In genomic region chr4:116411401-116411800, GRCm38 (mm10) we compare ENCODE assay signal across 20 mouse cellular contexts. TPM values are rescaled to one million over a fixed set of nuclear protein-coding genes. Genes with fewer than 3 reads are reported as not detected.
A peak's percentile ranks its signal among the peaks of the same experiment; 100 is the strongest.
DNase-seq lines count a peak whose midpoint lies in the region; ATAC-seq and TF ChIP-seq lines count a peak whose summit lies in the region.
"Had no signal": no experiment of that assay in that cellular context is flagged by ENCODE, and none has a peak within 500 bp of the region (broad histone marks: within the 10 kb centered on the region; RNA-seq: fewer than 3 reads in every experiment).

No protein-coding gene starts in this region.

- no peak overlapping the region for H3K27ac ChIP-seq in intestine, embryonic 14.5 days (ENCODE audit: low read depth)
- H3K27ac ChIP-seq in intestine, embryonic 16.5 days (ENCODE audit: low read length), result no peak overlapping the region
- H3K27ac ChIP-seq in kidney, embryonic 16.5 days (ENCODE audit: low read length), result peak overlapping the region; percentile 38; the same call in 1 of the 2 replicates
- peak overlapping the region; percentile 15; the same call in 1 of the 2 replicates for H3K27ac ChIP-seq in embryonic fibroblast, embryonic 13.5 days (ENCODE audit: insufficient read depth, low read length)
- no peak overlapping the region for H3K27ac ChIP-seq in hindbrain, embryonic 16.5 days (ENCODE audit: low read depth, low read length)
- H3K27ac ChIP-seq: embryonic facial prominence, embryonic 13.5 days; forebrain, embryonic 10.5 days; hindbrain, embryonic 10.5 days; hindbrain, embryonic 14.5 days had no signal

- DNase-seq in intestine, embryonic 14.5 days (ENCODE audit: low spot score), result no peak
- no peak for DNase-seq in kidney, postnatal 25 days
- peak; percentile 57 for DNase-seq in Muller cell, postnatal 12 days (ENCODE audit: inconsistent ontology term)
- DNase-seq: adrenal gland, postnatal 10 days; cerebellum, adult 11-12 months; cerebellum, adult 9-10 months; cerebellum, postnatal 25 days; gastrocnemius, adult 2 months; gastrocnemius, postnatal 25 days had no signal

- ATAC-seq in intestine, embryonic 14.5 days (replicated peaks; ENCODE audit: low FRiP score, low TSS enrichment, low read depth), result 0 out of 2 replicates have a peak, but pooled peaks have one; percentile 19
- no peak for ATAC-seq in intestine, embryonic 16.5 days
- ATAC-seq in kidney, embryonic 16.5 days (ENCODE audit: low FRiP score, low TSS enrichment), result peak; percentile 83
- no peak for ATAC-seq in hindbrain, embryonic 16.5 days
- ATAC-seq: forebrain, embryonic 14.5 days had no signal

- no peak overlapping the region for H3K4me3 ChIP-seq in intestine, embryonic 14.5 days (ENCODE audit: low read depth, low read length)
- H3K4me3 ChIP-seq in intestine, embryonic 16.5 days (ENCODE audit: low read length), result no peak overlapping the region
- no peak overlapping the region for H3K4me3 ChIP-seq in kidney, embryonic 16.5 days (ENCODE audit: low read length)
- no peak overlapping the region for H3K4me3 ChIP-seq in embryonic fibroblast, embryonic 13.5 days (ENCODE audit: insufficient read depth, low read length)
- no peak overlapping the region for H3K4me3 ChIP-seq in hindbrain, embryonic 16.5 days (ENCODE audit: low read length)
- H3K4me3 ChIP-seq: embryonic facial prominence, embryonic 13.5 days; erythroblast, embryonic 14.5 days; forebrain, embryonic 10.5 days; gastrocnemius, adult 2 months; heart, embryonic 12.5 days; hindbrain, embryonic 10.5 days had no signal

- no peaks in the 10 kb centered on the region for H3K9me3 ChIP-seq in intestine, embryonic 14.5 days (ENCODE audit: control insufficient read depth, low read length)
- no peaks in the 10 kb centered on the region for H3K9me3 ChIP-seq in intestine, embryonic 16.5 days (ENCODE audit: control insufficient read depth, low read length)
- H3K9me3 ChIP-seq in kidney, embryonic 16.5 days (ENCODE audit: low read length), result no peaks in the 10 kb centered on the region
- H3K9me3 ChIP-seq in hindbrain, embryonic 16.5 days (ENCODE audit: control insufficient read depth, low read length), result no peaks in the 10 kb centered on the region
- H3K9me3 ChIP-seq: embryonic facial prominence, embryonic 13.5 days; forebrain, embryonic 10.5 days; heart, embryonic 12.5 days; hindbrain, embryonic 10.5 days had no signal

- no peaks in the 10 kb centered on the region; the same call in 1 of the 2 replicates for H3K4me1 ChIP-seq in intestine, embryonic 14.5 days (replicated peaks; ENCODE audit: control insufficient read depth, insufficient read depth, low read length)
- peaks cover 2% of the 10 kb centered on the region for H3K4me1 ChIP-seq in intestine, embryonic 16.5 days (ENCODE audit: control insufficient read depth, insufficient read depth, low read length)
- H3K4me1 ChIP-seq in kidney, embryonic 16.5 days (ENCODE audit: insufficient read depth, low read length), result peaks cover 20% of the 10 kb centered on the region
- peaks cover 9% of the 10 kb centered on the region; the same call in 1 of the 2 replicates for H3K4me1 ChIP-seq in embryonic fibroblast, embryonic 13.5 days (ENCODE audit: control insufficient read depth, insufficient read depth, low read length)
- peaks cover 4% of the 10 kb centered on the region; the same call in 1 of the 2 replicates for H3K4me1 ChIP-seq in hindbrain, embryonic 16.5 days (ENCODE audit: control insufficient read depth, insufficient read depth, low read depth, low read length)

- no peak for TF ChIP-seq CTCF in embryonic fibroblast, embryonic 13.5 days (IDR thresholded peaks at IDR 0.05; ENCODE audit: borderline replicate concordance, insufficient read depth, low read length)

- no peaks in the 10 kb centered on the region for H3K27me3 ChIP-seq in intestine, embryonic 14.5 days (replicated peaks; ENCODE audit: control insufficient read depth, insufficient read depth, low read length)
- H3K27me3 ChIP-seq in intestine, embryonic 16.5 days (replicated peaks; ENCODE audit: control insufficient read depth, insufficient read depth, low read length), result no peaks in the 10 kb centered on the region
- H3K27me3 ChIP-seq in kidney, embryonic 16.5 days (ENCODE audit: insufficient read depth, low read length), result no peaks in the 10 kb centered on the region
- no peaks in the 10 kb centered on the region for H3K27me3 ChIP-seq in hindbrain, embryonic 16.5 days (replicated peaks; ENCODE audit: control insufficient read depth, insufficient read depth, low read length)
- H3K27me3 ChIP-seq: embryonic facial prominence, embryonic 13.5 days; heart, embryonic 12.5 days had no signal

- no peaks in the 10 kb centered on the region for H3K36me3 ChIP-seq in intestine, embryonic 14.5 days (ENCODE audit: control insufficient read depth, insufficient read depth, low read length)
- no peaks in the 10 kb centered on the region for H3K36me3 ChIP-seq in intestine, embryonic 16.5 days (ENCODE audit: control insufficient read depth, insufficient read depth, low read length)
- H3K36me3 ChIP-seq in kidney, embryonic 16.5 days (ENCODE audit: insufficient read depth, low read length), result no peaks in the 10 kb centered on the region
- no peaks in the 10 kb centered on the region for H3K36me3 ChIP-seq in hindbrain, embryonic 16.5 days (ENCODE audit: control insufficient read depth, insufficient read depth, low read length)
- H3K36me3 ChIP-seq: embryonic facial prominence, embryonic 13.5 days; heart, embryonic 12.5 days; hindbrain, embryonic 10.5 days had no signal

- TF ChIP-seq POLR2A in embryonic fibroblast, embryonic 13.5 days (IDR thresholded peaks at IDR 0.05; ENCODE audit: low read depth, low read length), result no peak

- no peak overlapping the region for H3K4me2 ChIP-seq in intestine, embryonic 14.5 days (ENCODE audit: low read length)
- H3K4me2 ChIP-seq in intestine, embryonic 16.5 days (ENCODE audit: low read depth, low read length), result no peak overlapping the region
- no peak overlapping the region for H3K4me2 ChIP-seq in kidney, embryonic 16.5 days (replicated peaks; ENCODE audit: low read depth, low read length)
- no peak overlapping the region for H3K4me2 ChIP-seq in hindbrain, embryonic 16.5 days (ENCODE audit: low read length)
- H3K4me2 ChIP-seq: embryonic facial prominence, embryonic 13.5 days; heart, embryonic 12.5 days; hindbrain, embryonic 14.5 days had no signal

- H3K9ac ChIP-seq in intestine, embryonic 14.5 days (ENCODE audit: low read length), result no peak overlapping the region
- H3K9ac ChIP-seq in intestine, embryonic 16.5 days (ENCODE audit: low read depth, low read length), result no peak overlapping the region
- H3K9ac ChIP-seq in kidney, embryonic 16.5 days (replicated peaks; ENCODE audit: low read length), result no peak overlapping the region
- no peak overlapping the region for H3K9ac ChIP-seq in hindbrain, embryonic 16.5 days (ENCODE audit: low read depth, low read length)
- H3K9ac ChIP-seq: embryonic facial prominence, embryonic 13.5 days; heart, embryonic 12.5 days; hindbrain, embryonic 14.5 days had no signal

RNA-seq across cellular contexts. Expression of gene Mast2, which starts 52.6 kb away (rescaled TPM):
- 20.3 and 22.8 TPM in 2 replicates for polyA plus RNA-seq in intestine, embryonic 14.5 days (2014; fragmentation: Nextera tagmentation; extraction: Ambion mirVana)
- polyA plus RNA-seq in intestine, embryonic 16.5 days (2015; fragmentation: Nextera tagmentation; extraction: Ambion mirVana), result 6.4 and 7.5 TPM in 2 replicates
- 10.7 and 11.7 TPM in 2 replicates for polyA plus RNA-seq in kidney, embryonic 16.5 days (2015; fragmentation: Nextera tagmentation; extraction: Ambion mirVana)
- 59.4 and 64.3 TPM in 2 replicates for polyA plus RNA-seq in embryonic fibroblast, embryonic 13.5 days (2011; ENCODE audit: insufficient read length, low read depth, missing spikeins)
- polyA plus RNA-seq in hindbrain, embryonic 16.5 days (2015; fragmentation: Nextera tagmentation; extraction: Ambion mirVana), result 32.2 and 40.4 TPM in 2 replicates

Comparison
In these comparisons a context has a peak if more than half of its experiments do, and no peak if none do; other contexts are left out.
1. ATAC-seq: peak in intestine, embryonic 14.5 days (single experiment) and kidney, embryonic 16.5 days (single experiment); none in intestine, embryonic 16.5 days (single experiment) and hindbrain, embryonic 16.5 days (single experiment).
2. H3K27ac ChIP-seq: peak in kidney, embryonic 16.5 days (single experiment) and embryonic fibroblast, embryonic 13.5 days (single experiment); none in intestine, embryonic 14.5 days (single experiment), intestine, embryonic 16.5 days (single experiment) and hindbrain, embryonic 16.5 days (single experiment).